Mouse (Mus musculus) small intestine, adult 2 months (tissue): ENCODE results near the gene Coil.

Experiments used
- CTCF ChIP-seq: fragments of 200-500 bp; IDR thresholded peaks from 2 replicates; pipeline ENCODE4 v1.5.1; 2012; ENCODE audit warnings: low read depth, mild to moderate bottlenecking, control low read depth, inconsistent platforms, low read length, moderate library complexity, mixed read lengths; ENCODE audit not compliant: insufficient replicate concordance, insufficient read length; ENCODE audit errors: extremely low read depth
- POLR2A ChIP-seq: fragments of 200-500 bp; IDR thresholded peaks from 2 replicates; pipeline ENCODE4 v1.6.1; 2012; ENCODE audit warnings: low read depth, mild to moderate bottlenecking, control low read depth, inconsistent platforms, low read length, moderate library complexity

DNA sequence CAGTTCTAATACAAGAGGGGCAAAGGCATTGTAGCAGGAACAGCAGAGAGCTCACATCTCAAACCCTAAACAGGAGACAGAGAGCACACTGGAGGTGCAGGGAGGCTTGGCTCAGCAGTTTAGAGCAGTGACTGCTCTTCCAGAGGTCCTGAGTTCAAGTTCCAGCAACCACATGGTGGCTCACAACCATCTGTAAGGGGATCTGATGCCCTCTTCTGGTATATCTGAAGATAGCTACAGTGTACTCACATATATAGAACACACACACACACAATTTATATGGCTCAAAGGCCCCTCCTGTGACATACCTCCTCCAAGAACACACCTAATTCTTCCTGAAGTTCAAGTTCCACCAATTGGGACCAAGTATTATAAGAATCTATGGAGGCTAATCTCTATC is 64.5 kb downstream of the Coil start:
- TF ChIP-seq POLR2A, result no peak
- peak; percentile 18; the same call in 1 of the 2 replicates for TF ChIP-seq CTCF
